Mouse (Mus musculus): ENCODE data around the gene H2-Eb2. TPM values are rescaled to one million over a fixed set of nuclear protein-coding genes. Genes with fewer than 3 reads are reported as not detected.
A peak's percentile ranks its signal among the peaks of the same experiment; 100 is the strongest.

The H2-Eb2 gene
- polyA plus RNA-seq, 1 experiment from 2014 or later = not detected

- peak; percentile 90 for ATAC-seq
- Histone ChIP-seq H3K4me3 (ENCODE audit: low read depth, low read length) (peak within 1 kb of the TSS; percentile 16), H3K4me1 (replicated peaks; ENCODE audit: control insufficient read depth, insufficient read depth, low read length) (no peaks in the 10 kb centered on the region), H3K9ac (ENCODE audit: low read depth, low read length) (no peak within 1 kb of the TSS), H3K36me3 (ENCODE audit: control insufficient read depth, insufficient read depth) (no peaks in the 10 kb centered on the region), H3K4me2 (replicated peaks; ENCODE audit: low read depth) (peak within 1 kb of the TSS; percentile 54), H3K9me3 (ENCODE audit: control insufficient read depth) (no peaks in the 10 kb centered on the region), H3K27me3 (replicated peaks; ENCODE audit: control insufficient read depth, insufficient read depth, low read length) (0 out of 2 replicates have a peak, but pooled peaks cover 5% of the 10 kb centered on the region), H3K27ac (ENCODE audit: low read depth, low read length) (peak within 1 kb of the TSS; percentile 82)
- 71% methylated on average over 5 of the region's 5 CpGs for WGBS
- no peak for TF ChIP-seq CTCF (IDR thresholded peaks at IDR 0.05; ENCODE audit: low read depth)
These were observed 29.1 kb downstream of the H2-Eb2 start, which contains the start of gene Btnl2 for GRCm38 (mm10) chr17:34354539-34354938. Btnl2 (plus strand) TSS chr17:34354822.

GRCm38 (mm10) chr17:34354940-34355339 lies 29.5 kb downstream of the H2-Eb2 start:
- peak; percentile 78 for ATAC-seq
- 0 out of 2 replicates have a peak, but pooled peaks cover 5% of the 10 kb centered on the region for H3K27me3 ChIP-seq (replicated peaks; ENCODE audit: control insufficient read depth, insufficient read depth, low read length)
- H3K4me1 ChIP-seq (replicated peaks; ENCODE audit: control insufficient read depth, insufficient read depth, low read length) = no peaks in the 10 kb centered on the region
- WGBS = 91% methylated on average over 1 of the region's 1 CpGs
- H3K4me3 ChIP-seq (ENCODE audit: low read depth, low read length) = peak overlapping the region; percentile 16
- H3K4me2 ChIP-seq (replicated peaks; ENCODE audit: low read depth) = peak overlapping the region; percentile 54
- no peaks in the 10 kb centered on the region for H3K9me3 ChIP-seq (ENCODE audit: control insufficient read depth)
- peak overlapping the region; percentile 82 for H3K27ac ChIP-seq (ENCODE audit: low read depth, low read length)
- H3K9ac ChIP-seq (ENCODE audit: low read depth, low read length) = no peak overlapping the region
- TF ChIP-seq CTCF (IDR thresholded peaks at IDR 0.05; ENCODE audit: low read depth) = no peak
- no peaks in the 10 kb centered on the region for H3K36me3 ChIP-seq (ENCODE audit: control insufficient read depth, insufficient read depth)

GRCm38 (mm10) chr17:34362954-34363546 lies 37.6 kb downstream of the H2-Eb2 start:
- H3K27me3 ChIP-seq (replicated peaks; ENCODE audit: control insufficient read depth, insufficient read depth, low read length) = no peaks in the 10 kb centered on the region
- no peak for ATAC-seq
- H3K27ac ChIP-seq (ENCODE audit: low read depth, low read length) = no peak overlapping the region
- H3K9me3 ChIP-seq (ENCODE audit: control insufficient read depth) = no peaks in the 10 kb centered on the region
- H3K36me3 ChIP-seq (ENCODE audit: control insufficient read depth, insufficient read depth) = no peaks in the 10 kb centered on the region; the same call in 1 of the 2 replicates
- 81% methylated on average over 15 of the region's 15 CpGs for WGBS
- no peak overlapping the region for H3K4me2 ChIP-seq (replicated peaks; ENCODE audit: low read depth)
- H3K9ac ChIP-seq (ENCODE audit: low read depth, low read length) = no peak overlapping the region
- no peaks in the 10 kb centered on the region for H3K4me1 ChIP-seq (replicated peaks; ENCODE audit: control insufficient read depth, insufficient read depth, low read length)
- no peak overlapping the region for H3K4me3 ChIP-seq (ENCODE audit: low read depth, low read length)
- no peak for TF ChIP-seq CTCF (IDR thresholded peaks at IDR 0.05; ENCODE audit: low read depth)

GRCm38 (mm10) chr17:34363676-34364310 lies 38.3 kb downstream of the H2-Eb2 start:
- H3K9me3 ChIP-seq (ENCODE audit: control insufficient read depth) = no peaks in the 10 kb centered on the region
- no peak for TF ChIP-seq CTCF (IDR thresholded peaks at IDR 0.05; ENCODE audit: low read depth)
- no peaks in the 10 kb centered on the region for H3K27me3 ChIP-seq (replicated peaks; ENCODE audit: control insufficient read depth, insufficient read depth, low read length)
- H3K4me3 ChIP-seq (ENCODE audit: low read depth, low read length) = no peak overlapping the region
- H3K36me3 ChIP-seq (ENCODE audit: control insufficient read depth, insufficient read depth) = no peaks in the 10 kb centered on the region; the same call in 1 of the 2 replicates
- H3K4me2 ChIP-seq (replicated peaks; ENCODE audit: low read depth) = no peak overlapping the region
- ATAC-seq = no peak
- no peaks in the 10 kb centered on the region for H3K4me1 ChIP-seq (replicated peaks; ENCODE audit: control insufficient read depth, insufficient read depth, low read length)
- 80% methylated on average over 3 of the region's 3 CpGs for WGBS
- H3K9ac ChIP-seq (ENCODE audit: low read depth, low read length) = no peak overlapping the region
- no peak overlapping the region for H3K27ac ChIP-seq (ENCODE audit: low read depth, low read length)

GRCm38 (mm10) chr17:34365031-34365430 lies 39.6 kb downstream of the H2-Eb2 start:
- no peaks in the 10 kb centered on the region; the same call in 1 of the 2 replicates for H3K36me3 ChIP-seq (ENCODE audit: control insufficient read depth, insufficient read depth)
- no peak overlapping the region for H3K4me3 ChIP-seq (ENCODE audit: low read depth, low read length)
- 78% methylated on average over 10 of the region's 10 CpGs for WGBS
- no peak overlapping the region for H3K27ac ChIP-seq (ENCODE audit: low read depth, low read length)
- ATAC-seq = no peak
- no peak for TF ChIP-seq CTCF (IDR thresholded peaks at IDR 0.05; ENCODE audit: low read depth)
- no peaks in the 10 kb centered on the region for H3K9me3 ChIP-seq (ENCODE audit: control insufficient read depth)
- no peak overlapping the region for H3K4me2 ChIP-seq (replicated peaks; ENCODE audit: low read depth)
- H3K9ac ChIP-seq (ENCODE audit: low read depth, low read length) = no peak overlapping the region
- H3K27me3 ChIP-seq (replicated peaks; ENCODE audit: control insufficient read depth, insufficient read depth, low read length) = no peaks in the 10 kb centered on the region
- 0 out of 2 replicates have a peak, but pooled peaks cover 3% of the 10 kb centered on the region for H3K4me1 ChIP-seq (replicated peaks; ENCODE audit: control insufficient read depth, insufficient read depth, low read length)

- Histone ChIP-seq H3K36me3 (ENCODE audit: control insufficient read depth, insufficient read depth) (no peaks in the 10 kb centered on the region), H3K4me3 (ENCODE audit: low read depth, low read length) (no peak overlapping the region), H3K27ac (ENCODE audit: low read depth, low read length) (0 out of 2 replicates have a peak overlapping the region, but pooled peaks have one; percentile 57), H3K9me3 (ENCODE audit: control insufficient read depth) (no peaks in the 10 kb centered on the region), H3K9ac (ENCODE audit: low read depth, low read length) (no peak overlapping the region), H3K4me2 (replicated peaks; ENCODE audit: low read depth) (no peak overlapping the region), H3K27me3 (replicated peaks; ENCODE audit: control insufficient read depth, insufficient read depth, low read length) (no peaks in the 10 kb centered on the region), H3K4me1 (replicated peaks; ENCODE audit: control insufficient read depth, insufficient read depth, low read length) (0 out of 2 replicates have a peak, but pooled peaks cover 10% of the 10 kb centered on the region)
- WGBS = 46% methylated on average over 4 of the region's 4 CpGs
- ATAC-seq = peak; percentile 87
- no peak for TF ChIP-seq CTCF (IDR thresholded peaks at IDR 0.05; ENCODE audit: low read depth)
These were observed 45.1 kb downstream of the H2-Eb2 start for GRCm38 (mm10) chr17:34370563-34370962.

All from intestine, postnatal 0 days (tissue).